Mouse (Mus musculus): ENCODE measurements around the gene Adgrl2. TPM values are rescaled to one million over a fixed set of nuclear protein-coding genes. Genes with fewer than 3 reads are reported as not detected.

Gene Adgrl2
- total RNA-seq, 4 experiments from 2014 or later = 8.0 to 9.0 (median 8.9) TPM

DNA sequence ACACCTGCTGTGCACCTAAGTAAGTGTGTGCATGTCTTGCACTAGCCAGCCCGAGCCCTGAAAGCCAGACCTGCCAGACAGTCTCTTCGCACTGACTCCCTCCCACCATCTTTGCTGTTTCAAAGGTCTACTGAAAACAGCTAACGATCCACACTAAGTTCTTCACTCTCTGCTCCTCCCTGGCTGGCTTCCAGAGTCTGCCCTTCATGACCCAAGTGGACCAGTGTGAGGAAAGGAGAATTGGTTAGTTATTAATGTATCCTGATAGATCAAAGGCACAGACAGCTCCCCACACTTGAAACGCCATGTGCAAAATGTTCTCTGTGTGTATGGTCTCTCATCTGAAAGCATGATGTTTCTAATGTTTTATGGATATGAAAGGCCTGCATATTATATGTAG lies 103.4 kb downstream of the Adgrl2 start:
- DNase-seq (ENCODE audit: low spot score in 2 of 2) = no peak

DNA sequence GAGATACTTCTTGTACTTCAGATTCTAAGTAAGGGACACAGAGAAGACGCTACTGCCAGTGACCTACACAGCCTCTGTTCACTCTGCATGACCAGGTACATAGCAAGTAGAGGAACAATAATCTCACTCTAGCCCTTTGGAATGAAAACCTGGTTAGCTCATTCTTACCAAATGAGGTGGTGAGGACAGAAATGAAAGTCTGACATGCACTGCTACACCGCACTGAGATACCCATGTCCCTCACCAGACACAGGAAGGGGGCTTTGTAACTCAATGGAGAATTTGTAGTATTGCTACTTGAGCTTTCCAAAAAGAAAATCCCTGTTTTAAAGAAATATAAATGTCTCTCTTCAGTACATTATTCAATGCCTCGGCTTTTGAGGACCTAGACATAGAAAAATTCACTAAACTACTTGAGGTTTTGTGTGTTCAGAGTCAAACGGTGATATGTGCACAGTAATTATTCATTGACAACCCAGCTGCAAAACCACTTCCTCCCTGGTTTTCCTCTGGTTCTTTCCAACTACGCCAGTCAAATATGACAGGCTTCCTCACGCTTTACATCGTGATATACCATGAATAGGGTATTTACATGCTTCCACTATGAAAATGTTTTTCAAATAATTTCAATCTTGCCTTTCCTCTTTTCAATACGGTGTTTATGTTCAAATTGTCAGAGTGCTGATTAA lies 104.2 kb downstream of the Adgrl2 start:
- DNase-seq (ENCODE audit: low spot score in 2 of 2) = no peak

DNA sequence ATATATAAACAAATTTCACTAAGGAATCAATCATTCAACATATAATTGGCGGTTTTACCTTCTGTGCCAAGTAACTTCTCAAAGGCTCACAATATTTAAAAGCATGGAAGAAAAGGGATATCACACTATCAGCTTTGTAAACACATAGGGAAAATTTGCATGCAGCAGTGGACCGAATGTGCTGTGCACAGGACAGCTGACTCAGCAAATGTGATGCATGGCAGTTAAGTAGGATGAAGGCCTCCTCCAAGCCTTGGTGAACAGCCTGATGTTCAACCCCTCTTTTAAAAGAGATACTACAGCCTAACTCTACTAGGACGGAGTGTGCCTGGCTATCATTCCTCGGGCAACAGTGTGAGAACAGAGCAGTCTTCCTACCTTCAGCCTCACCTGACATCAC lies 105.2 kb downstream of the Adgrl2 start:
- no peak for DNase-seq (ENCODE audit: low spot score in 2 of 2)

DNA sequence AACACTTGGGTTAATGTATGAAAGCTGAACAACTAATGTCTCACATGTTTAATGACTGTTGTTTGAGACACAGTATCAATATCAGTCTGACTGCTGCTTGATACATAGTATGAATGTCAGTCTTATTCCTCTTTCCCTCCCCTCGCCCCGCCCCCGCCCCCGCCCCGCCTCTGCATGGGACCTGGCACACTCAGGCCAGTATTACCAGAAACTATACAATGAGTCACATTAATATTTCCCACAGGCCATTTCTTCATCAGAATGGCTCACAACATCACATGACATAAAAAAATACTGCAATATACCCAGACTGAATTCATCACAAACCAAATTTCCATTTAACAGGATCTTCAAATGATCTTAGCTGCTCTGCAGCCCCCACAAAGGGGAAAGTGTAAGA lies 108.9 kb downstream of the Adgrl2 start:
- DNase-seq (ENCODE audit: low spot score in 2 of 2) = no peak

DNA sequence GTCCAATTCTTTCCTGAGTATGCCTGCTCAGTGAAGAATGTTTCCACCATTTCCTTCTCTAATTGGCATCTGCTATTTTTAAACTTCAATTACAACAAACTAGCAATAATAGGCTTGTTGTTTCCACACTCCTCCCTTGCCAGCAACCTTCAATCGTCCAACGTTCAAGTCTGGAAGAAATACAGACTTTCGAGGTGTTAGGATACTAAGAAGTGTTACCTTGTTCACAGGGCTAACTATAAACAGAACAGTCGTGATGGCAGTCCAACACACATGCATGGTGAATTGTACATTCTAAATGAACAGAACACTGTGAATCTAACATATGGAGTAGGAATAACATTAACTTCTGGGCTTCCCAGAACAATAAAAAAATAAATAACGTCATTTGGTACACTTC lies 117.8 kb downstream of the Adgrl2 start:
- DNase-seq (ENCODE audit: low spot score in 2 of 2) = no peak

DNA sequence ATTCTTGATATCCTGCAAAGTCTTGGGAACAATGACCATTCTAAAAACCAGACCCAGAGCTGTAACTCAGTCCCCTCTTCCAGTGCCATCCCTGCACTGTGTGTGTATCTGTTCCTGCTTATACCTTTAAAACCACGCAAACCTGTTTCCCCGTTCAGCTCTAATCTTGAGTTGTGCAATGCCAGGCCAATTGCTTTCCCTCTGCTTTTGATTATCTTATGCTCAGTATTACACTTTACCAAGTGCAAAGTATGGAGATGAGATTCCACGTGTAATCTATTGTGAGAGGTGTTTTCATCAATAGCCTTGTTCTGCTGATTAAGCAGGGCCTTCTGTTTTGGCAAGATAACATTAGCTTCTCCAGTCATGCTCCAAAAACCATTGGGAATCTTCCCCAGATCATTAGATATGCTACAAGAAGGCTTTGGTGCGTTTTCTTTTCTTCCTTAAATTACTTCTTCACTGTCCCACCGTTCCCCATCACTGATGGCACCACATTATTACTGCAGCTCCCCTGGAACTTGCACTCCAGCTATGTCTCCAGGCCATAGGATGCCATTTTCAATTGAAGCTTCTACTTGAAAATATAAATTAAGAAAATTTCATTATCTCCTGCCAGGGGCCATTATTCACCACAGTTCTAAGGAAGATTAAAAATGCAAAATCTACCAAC lies 118.4 kb downstream of the Adgrl2 start:
- DNase-seq (ENCODE audit: low spot score in 2 of 2) = no peak

DNA sequence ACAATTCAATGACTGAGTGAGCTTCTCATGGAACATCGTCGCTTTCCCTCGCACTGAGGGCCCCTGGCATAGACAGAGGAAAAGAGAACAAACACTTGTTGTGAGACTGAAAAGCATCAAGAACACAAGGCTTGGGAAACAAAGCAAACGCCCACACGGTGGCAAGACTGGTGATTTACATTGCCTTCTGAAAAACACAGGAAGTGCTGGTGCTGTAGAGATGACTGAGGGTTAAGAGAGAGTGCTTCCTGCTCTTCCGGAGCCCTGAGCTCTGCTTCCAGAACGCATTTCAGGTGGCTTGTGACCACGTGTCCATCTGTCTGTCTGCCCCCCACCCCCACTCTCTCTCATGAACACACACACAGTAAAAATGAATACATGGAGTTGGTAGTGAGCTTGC lies 122.7 kb downstream of the Adgrl2 start:
- DNase-seq (ENCODE audit: low spot score in 2 of 2) = no peak

DNA sequence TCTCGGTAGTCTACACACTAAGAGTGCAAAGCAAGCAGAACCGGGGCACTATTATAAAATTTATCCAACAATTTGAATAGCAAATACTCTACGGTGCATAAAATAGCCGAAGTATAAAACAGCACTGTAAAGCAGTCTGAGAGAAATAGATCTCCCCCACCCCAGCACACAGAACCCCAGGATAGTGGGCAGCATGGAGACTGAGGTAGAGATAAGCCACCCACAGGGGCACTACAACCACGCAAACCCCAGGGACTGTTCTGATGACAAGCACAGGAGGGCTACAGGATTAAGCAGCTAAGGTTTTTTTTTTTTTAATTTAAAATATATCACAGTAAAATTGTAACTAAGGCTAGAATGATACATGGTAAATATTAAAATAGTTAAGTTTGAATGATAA lies 123.7 kb downstream of the Adgrl2 start:
- no peak for DNase-seq (ENCODE audit: low spot score in 2 of 2)

DNA sequence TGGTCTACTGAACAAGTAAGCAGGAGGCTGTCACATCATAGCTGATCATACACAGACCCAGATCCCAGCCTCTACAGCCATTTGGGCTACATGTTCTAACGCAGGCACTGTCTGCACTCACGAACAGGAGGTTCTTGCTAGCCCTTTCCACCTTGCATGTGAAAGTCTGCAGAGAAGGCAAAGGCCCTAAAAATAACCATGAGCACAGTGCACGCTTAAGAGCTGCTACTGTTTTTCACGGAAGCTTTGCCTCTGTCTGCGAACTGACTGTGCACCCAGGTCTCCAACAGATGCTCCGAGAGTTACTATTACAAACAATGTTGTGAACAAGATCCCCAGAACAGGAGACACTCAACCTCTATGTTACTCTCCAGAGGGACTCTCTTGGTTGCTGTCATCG lies 124.3 kb downstream of the Adgrl2 start:
- no peak for DNase-seq (ENCODE audit: low spot score in 2 of 2)

DNA sequence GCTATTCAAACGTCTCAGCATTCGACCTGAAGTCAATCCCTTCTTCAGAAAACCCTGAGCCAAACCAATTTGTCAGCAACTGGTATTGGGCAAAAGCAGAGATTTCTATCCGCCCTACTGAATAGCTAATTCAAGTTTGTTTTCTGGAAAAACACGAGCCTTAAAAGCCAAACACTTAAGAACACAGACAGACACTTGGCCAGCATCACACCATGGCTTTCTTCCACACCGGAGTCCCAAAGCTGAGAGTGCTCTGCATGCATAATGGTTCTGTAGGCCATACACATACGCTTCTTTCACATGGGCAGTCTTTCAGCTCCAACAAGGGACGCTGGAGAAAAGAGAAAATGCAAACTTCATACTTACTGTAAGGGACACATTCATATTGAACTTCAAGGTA lies 125.1 kb downstream of the Adgrl2 start:
- DNase-seq (ENCODE audit: low spot score in 2 of 2) = no peak

DNA sequence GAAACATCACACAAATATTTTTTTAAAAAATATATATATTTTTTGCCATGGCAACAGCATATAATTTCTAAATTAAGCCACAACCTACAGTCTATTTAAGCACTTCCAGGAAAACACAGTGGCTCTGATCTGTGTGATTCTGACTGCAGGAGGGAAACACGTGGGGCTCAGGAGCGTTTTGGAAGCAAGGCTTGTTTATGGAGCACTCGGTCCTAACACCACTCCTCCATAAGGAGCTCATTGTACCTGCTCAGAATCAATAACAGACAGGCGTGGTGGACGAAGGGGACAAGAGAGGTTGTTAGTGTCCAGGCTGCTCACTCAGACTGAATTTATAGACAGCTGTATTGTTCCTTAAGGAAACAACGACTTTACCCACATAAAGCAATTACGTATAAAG lies 128.5 kb downstream of the Adgrl2 start:
- DNase-seq (ENCODE audit: low spot score in 2 of 2) = no peak

DNA sequence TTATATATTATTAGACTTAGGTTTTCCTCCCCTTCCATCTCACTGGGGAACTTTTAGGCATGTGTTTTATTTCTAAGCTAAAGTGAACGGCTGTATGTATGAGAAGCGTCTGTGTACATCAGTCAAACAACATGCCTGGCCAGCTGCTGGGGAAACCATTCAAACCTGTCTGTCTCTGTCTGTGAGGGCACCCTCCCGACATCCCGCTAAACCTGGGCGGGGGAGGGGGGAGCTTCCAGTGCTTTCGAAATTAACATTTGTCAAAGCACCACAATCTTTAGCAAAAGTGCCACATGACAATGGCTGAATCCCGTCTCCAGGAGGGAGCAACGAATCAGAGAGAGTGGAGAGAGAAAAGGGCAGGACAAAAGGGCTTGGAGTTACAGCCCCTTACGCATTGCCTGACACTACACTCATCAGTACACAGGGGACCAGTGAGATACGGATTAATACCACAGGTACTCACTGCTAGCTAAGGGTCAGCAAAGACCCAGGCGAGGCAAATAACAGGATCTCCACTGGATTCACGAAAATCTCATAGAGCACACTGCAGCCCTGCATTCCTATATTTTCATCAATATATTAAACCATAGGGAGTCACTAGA lies 135.9 kb downstream of the Adgrl2 start:
- no peak for DNase-seq (ENCODE audit: low spot score in 2 of 2)

DNA sequence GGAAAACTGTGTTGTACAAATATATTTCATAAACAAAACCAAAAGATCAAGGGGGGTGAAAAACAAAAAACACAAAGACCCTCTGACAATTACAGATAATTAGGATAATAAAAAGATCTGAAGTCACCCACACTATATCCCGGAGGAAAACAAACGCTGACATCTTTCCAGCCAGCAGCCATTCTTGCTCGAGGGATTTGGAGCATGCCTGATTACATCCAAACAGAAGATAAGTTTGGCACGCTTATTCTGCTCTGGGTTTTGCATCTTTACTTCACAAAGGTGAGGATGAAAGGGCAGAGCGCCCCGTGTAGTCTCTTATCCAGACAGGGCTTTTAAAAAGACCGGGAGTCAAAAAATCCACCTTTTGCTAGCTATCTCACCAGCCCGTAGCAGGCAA lies 137.0 kb downstream of the Adgrl2 start:
- DNase-seq (ENCODE audit: low spot score in 2 of 2) = no peak

DNA sequence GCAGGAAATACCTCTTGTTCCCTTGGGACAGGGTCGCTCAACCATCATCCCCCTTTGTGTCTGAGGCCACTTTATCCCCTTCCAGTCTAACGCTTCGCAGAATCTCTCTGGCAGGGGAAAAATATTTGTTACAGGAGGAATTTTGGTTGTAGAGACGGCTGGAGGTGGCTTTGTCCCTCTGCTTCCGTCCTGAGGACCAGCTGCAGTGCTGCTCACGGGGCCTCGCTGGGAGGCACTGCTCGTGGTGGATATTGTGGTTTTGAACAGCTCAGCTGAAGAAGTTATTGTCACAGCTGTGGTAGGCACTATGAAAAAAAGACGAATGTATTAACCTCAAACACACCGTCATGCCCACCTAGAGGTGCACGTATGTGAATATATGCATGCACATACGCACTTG lies 137.8 kb downstream of the Adgrl2 start:
- no peak for DNase-seq (ENCODE audit: low spot score in 2 of 2)

DNA sequence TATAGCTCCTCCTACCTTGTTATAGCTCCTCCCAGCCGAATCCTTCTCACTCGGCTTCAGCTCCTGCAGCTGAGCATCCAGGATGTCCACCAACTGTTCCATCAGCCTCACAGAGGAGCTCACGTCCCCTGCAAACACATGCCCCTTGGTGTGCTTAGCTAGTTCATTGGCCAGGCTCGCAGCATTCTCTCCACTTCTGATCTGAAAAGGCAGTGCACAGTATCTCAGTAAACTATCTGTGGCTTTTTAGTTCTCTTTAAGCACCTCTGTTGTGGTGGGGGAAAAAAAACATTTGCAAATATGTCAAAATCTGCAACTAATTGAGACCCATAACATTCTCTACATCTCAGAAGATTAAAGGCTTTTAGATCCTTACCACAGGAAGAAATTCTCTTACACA lies 139.5 kb downstream of the Adgrl2 start:
- no peak for DNase-seq (ENCODE audit: low spot score in 2 of 2)

DNA sequence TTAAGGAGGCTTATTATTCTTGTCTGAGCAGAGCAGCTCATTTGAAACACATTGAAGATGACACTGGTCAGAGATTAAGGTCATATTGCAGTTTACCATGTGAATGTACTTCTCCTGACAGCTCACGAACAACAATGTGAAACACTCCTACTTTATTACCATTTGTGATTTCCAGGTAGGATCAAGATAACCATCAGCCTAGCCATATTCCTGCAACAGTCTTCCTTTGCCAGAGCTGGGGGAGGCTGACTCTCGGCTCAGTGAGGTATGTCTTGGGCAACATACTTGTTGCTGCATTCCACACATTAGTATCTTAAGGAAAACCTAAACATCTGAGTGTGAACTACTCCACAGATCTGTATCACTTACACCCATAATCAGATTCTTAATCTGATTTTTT lies 142.0 kb downstream of the Adgrl2 start:
- DNase-seq (ENCODE audit: low spot score in 2 of 2) = no peak

DNA sequence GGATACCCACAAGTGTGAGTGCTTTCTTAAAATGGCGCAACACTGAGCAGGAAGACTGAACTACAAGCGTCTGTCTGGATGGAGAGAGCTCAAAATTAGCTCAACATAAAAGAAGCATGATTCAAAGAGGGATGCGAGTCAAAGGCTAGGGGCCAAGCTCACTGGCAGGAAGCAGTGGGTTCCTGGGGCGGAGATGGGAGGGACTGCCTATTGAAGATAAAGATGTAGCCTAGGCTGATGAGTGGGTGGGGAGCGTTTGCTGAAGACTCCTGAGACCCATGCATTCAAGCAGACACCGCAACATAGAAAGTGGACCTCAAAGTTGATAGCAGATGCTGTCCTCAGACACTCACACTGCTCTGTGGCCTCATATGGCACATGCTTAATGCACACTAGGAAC lies 146.2 kb downstream of the Adgrl2 start:
- DNase-seq (ENCODE audit: low spot score in 2 of 2) = no peak

DNA sequence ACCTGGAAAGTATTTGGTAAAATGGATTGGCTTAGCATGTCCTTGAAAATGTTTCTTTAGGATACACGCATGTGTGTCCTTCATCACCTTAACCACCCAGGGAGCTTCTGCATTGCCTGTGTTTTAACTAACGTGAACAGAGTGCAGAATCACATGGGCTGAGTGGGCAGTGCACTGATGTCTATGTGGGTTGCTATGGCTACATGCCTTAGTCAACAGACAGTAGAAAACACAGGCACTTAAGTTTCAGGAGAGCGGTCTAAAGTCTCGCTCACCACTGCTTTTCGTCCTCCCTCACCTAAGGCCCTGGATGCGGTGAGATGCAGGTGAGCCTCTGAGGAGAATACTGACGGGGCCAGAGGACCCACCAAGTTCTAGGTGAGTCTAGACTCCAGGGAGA lies 147.8 kb downstream of the Adgrl2 start:
- DNase-seq (ENCODE audit: low spot score in 2 of 2) = no peak

DNA sequence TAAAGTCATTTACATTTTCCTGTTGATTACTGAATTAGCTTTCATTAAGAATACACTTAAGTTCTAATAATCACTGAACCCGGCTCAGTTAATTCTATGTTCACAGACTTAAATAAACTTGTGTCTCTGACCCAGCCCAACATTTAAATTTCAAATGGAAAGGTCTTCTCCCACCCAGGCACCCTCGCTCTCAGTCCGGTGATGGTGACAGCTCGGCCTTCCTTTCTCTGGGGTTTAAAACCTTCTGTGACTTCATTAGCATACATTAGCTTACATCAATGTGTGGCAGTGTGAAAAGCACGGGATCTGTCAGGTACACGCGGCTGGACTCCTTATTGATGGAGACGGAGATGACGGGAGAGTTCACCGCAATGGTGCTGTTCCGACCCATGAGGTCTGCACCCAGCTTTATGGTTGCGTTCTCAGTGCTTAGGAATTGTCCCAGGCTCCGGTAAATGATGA lies 151.5 kb downstream of the Adgrl2 start:
- DNase-seq (ENCODE audit: low spot score in 2 of 2) = no peak

DNA sequence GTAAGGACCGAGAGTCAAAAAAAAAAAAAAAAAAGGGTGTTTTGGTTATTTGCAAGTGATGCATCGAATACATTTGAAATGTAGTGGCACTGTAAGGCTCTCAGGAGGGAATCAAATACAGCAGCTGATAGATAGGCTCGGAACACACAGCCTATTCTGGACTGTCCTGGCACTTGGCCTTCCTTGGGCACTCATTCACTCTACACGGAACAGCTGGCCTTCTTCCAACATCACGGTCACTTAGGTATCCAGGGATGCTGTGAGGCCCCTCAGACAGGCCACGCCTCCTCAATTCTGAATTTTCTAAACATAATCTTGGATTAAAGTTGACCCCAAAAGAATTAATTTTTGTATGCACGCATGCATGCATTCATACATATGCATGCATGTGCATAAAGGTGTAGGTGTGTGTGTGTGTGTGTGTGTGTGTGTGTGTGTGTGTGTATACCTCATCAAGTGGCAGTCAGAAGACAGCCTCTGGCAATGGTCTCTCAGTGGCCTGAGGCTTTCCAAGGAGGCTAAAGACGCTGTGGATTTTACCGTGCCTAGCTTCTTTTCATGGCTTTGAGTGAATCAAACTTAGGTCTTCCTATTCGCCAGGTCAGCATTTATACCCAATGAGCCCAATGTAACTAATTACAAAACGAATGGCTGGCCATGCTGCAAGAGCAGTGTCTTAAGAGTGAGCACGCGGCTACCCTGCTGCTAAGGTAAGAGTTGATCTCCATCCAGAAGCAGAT lies 152.1 kb downstream of the Adgrl2 start:
- DNase-seq (ENCODE audit: low spot score in 2 of 2) = no peak

DNA sequence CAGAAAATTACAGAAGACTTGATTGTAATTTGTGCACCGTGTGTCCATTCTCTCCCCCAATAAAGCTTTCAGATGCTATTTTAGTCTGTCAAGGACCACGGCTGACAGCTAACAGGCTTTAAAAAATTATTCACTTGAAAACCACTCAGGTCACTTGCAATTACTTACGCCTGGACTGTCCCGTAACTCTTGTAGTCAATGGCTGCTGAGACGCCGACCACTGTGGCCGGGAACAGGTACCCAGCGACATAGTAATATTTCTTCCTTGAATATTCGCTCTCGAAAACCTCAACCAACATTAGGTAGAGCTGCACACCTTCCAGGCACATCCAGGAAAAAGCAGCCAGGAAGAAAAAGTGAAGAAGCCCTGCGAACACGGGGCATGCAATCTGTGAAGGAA lies 155.2 kb downstream of the Adgrl2 start:
- DNase-seq (ENCODE audit: low spot score in 2 of 2) = no peak

DNA sequence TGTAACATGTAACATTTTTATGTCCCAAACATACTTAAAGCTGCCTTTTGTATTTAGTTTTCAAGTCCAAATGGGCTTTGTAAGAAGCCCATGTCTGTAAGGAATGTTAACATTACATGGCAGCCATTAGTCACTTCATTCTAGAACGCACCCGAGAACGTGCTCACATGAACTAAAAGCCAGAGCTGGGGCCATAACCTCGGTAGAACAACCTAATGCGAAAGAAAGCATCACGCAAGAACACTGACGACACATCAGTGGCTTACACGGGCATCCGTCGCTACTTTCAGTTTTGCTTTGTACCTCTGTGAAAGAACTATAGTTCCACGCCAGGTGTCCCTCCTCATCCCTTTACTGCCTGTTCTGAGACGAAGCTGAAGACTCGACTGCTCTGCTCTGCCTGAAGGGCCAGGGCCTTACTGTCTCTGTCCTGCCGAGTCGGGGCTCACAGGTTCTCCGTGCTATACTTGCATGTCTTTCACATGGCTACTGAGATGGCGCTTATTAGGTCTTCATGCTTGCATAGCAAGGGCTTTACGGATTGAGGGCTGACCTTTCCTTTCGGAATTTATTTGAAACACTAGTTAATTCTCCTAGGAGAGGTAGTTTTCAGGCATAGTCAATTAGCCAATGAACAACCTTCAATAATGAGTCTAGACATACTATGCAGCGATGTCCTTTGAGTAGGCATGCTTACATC lies 157.1 kb downstream of the Adgrl2 start:
- no peak for DNase-seq (ENCODE audit: low spot score in 2 of 2)
